Mouse (Mus musculus) embryonic facial prominence, embryonic 11.5 days (tissue): Measurements from ENCODE around the gene Orai3. TPM values are rescaled to one million over a fixed set of nuclear protein-coding genes. Genes with fewer than 3 reads are reported as not detected.
"Not testable (repeated sequence)": the region's sequence is repeated elsewhere in the genome, so short reads cannot be mapped to it uniquely, and the experiment has no call there.

Experiments
- ATAC-seq: fragments of 200-750 bp; cut with Nextera tagmentation; replicated peaks from 2 replicates; pipeline ENCODE4 v1.8.0; 2017; ENCODE audit warnings: low read depth; ENCODE audit not compliant: insufficient number of reproducible peaks, low FRiP score, low TSS enrichment
- DNase-seq: peaks from one replicate; pipeline ENCODE4 v3.0.0-alpha.2; 2015; ENCODE audit warnings: low spot score
- H3K27ac ChIP-seq: fragments of 300-500 bp; sonication (generic); replicated peaks from 2 replicates; pipeline ENCODE4 v1.5.1; 2014; ENCODE audit warnings: mild to moderate bottlenecking, low read depth, low read length, control low read depth
- H3K27me3 ChIP-seq: fragments of 300-500 bp; sonication (generic); 2 replicates; pipeline ENCODE4 v1.6.1; 2014; ENCODE audit warnings: mild to moderate bottlenecking, low read length, moderate library complexity, mixed read lengths; ENCODE audit not compliant: control insufficient read depth, insufficient read depth
- H3K36me3 ChIP-seq: fragments of 300-500 bp; sonication (generic); replicated peaks from 2 replicates; pipeline ENCODE4 v1.6.1; 2014; ENCODE audit warnings: low read depth, mild to moderate bottlenecking, low read length, moderate library complexity, mixed read lengths; ENCODE audit not compliant: control insufficient read depth, insufficient read depth
- H3K4me1 ChIP-seq: fragments of 300-500 bp; sonication (generic); 2 replicates; pipeline ENCODE4 v1.6.1; 2014; ENCODE audit warnings: low read length, mixed read lengths; ENCODE audit not compliant: control insufficient read depth, insufficient read depth
- H3K4me2 ChIP-seq: fragments of 300-500 bp; sonication (generic); 2 replicates; pipeline ENCODE4 v1.6.1; 2014; ENCODE audit warnings: low read depth, mild to moderate bottlenecking, control low read depth, low read length, moderate library complexity
- H3K4me3 ChIP-seq: fragments of 300-500 bp; sonication (generic); 2 replicates; pipeline ENCODE4 v1.5.1; 2014; ENCODE audit warnings: low read depth, low read length, control low read depth
- H3K9ac ChIP-seq: fragments of 300-500 bp; sonication (generic); replicated peaks from 2 replicates; pipeline ENCODE4 v1.6.1; 2014; ENCODE audit warnings: mild to moderate bottlenecking, control low read depth, low read length
- H3K9me3 ChIP-seq: fragments of 300-500 bp; sonication (generic); replicated peaks from 2 replicates; pipeline ENCODE4 v1.6.1; 2016; ENCODE audit warnings: mild to moderate bottlenecking, low read length, inconsistent platforms, mixed read lengths; ENCODE audit not compliant: control insufficient read depth
- WGBS: fragments of 180-500 bp; shearing (Covaris S2); extraction: QIAGEN DNeasy Blood & Tissue Kit; methylation state at CpG from one replicate; pipeline ENCODE4 v1.1.7; 2014; 5-methylcytosine and 5-hydroxymethylcytosine counted together
- polyA plus RNA-seq: library from polyadenylated mRNA; unstranded; fragments of >200 nt; fragmentation: Nextera tagmentation; extraction: Ambion mirVana; gene quantifications from 2 replicates; pipeline ENCODE4 v1.2.1, GENCODE M21; 2014

Orai3 gene
- polyA plus RNA-seq, 1 experiment from 2014 or later = 8.7 TPM

GRCm38 (mm10) chr7:127773664-127774384 lies 4.2 kb downstream of the Orai3 start:
- no peaks in the 10 kb centered on the region for H3K36me3 ChIP-seq
- H3K9me3 ChIP-seq = no peaks in the 10 kb centered on the region
- no peak overlapping the region for H3K4me3 ChIP-seq
- H3K27me3 ChIP-seq = no peaks in the 10 kb centered on the region
- 44% methylated on average over 9 of the region's 9 CpGs for WGBS
- H3K4me1 ChIP-seq = peaks cover 2% of the 10 kb centered on the region; the same call in 1 of the 2 replicates
- ATAC-seq = no peak
- H3K9ac ChIP-seq = no peak overlapping the region
- peak; percentile 77 for DNase-seq
- no peak overlapping the region for H3K27ac ChIP-seq
- H3K4me2 ChIP-seq = no peak overlapping the region

DNA sequence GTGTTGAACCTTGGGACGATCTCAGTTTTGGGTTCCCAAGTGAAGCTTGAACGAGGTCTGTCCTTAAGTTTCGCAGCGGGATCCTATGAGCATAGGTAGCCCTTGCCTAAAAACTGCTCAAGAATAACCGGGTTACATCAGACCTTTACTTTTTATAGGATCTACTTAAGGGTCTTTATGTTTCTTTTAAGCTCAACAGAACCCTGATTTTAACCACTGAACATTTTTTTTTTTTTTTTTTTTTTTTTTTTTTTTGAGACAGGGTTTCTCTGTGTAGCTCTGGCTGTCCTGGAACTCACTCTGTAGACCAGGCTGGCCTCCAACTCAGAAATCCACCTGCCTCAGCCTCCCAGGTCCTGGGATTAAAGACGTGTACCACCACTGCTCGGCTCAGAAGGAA lies 6.2 kb downstream of the Orai3 start:
- H3K27me3 ChIP-seq, ATAC-seq, H3K4me1 ChIP-seq, H3K36me3 ChIP-seq, DNase-seq, H3K9me3 ChIP-seq, H3K27ac ChIP-seq: not testable (repeated sequence)
- H3K4me3 ChIP-seq = peak overlapping the region; percentile 89
- peak overlapping the region; percentile 59 for H3K4me2 ChIP-seq
- H3K9ac ChIP-seq = peak overlapping the region; percentile 85
- WGBS = 71% methylated on average over 7 of the region's 7 CpGs

- peak within 1 kb of the TSS; percentile 89 for H3K4me3 ChIP-seq
- H3K9ac ChIP-seq = peak within 1 kb of the TSS; percentile 85
- no peaks in the 10 kb centered on the region for H3K27me3 ChIP-seq
- H3K27ac ChIP-seq = peak within 1 kb of the TSS; percentile 91
- H3K36me3 ChIP-seq = no peaks in the 10 kb centered on the region; the same call in 1 of the 2 replicates
- DNase-seq (peak; percentile 90), ATAC-seq (peak; percentile 30; the same call in 1 of the 2 replicates)
- H3K4me1 ChIP-seq = no peaks in the 10 kb centered on the region
- peak within 1 kb of the TSS; percentile 69 for H3K4me2 ChIP-seq
- no peaks in the 10 kb centered on the region for H3K9me3 ChIP-seq
- WGBS = under 1% methylated on average over 23 of the region's 23 CpGs
Measured at GRCm38 (mm10) chr7:127776426-127776825, 6.8 kb downstream of the Orai3 start, which contains the start of gene Setd1a. TSS of gene Setd1a (plus strand) at chr7:127776670.

DNA sequence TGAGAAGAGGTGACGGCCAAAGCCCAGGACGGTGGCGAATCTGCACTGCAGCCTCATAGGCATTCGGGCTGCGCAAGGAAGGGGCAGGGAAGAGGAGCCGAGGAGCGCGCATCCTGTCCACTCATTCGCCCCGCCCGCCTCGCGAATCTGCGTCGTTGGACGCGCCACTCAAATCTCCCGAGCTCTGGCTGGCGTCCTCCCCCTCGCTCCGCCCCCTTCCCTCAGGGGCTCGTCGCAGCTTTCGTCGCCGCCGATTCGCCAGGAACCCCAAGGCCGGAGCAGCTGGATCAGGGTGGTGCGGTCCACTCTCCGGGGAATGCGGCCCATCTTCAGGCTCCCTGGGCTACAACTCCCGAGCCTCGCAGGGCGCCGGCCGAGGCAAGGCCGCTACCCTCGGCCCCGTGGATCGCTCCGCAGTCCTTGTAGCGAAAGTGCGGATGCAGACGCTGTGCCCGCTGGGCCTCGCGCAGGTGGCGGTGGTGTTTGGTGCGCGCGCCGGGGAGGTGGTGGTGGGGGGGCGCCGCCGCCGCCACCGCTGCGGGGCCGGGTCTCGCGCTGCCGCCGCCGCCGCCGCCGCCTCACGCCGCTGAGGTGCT lies 7.4 kb downstream of the Orai3 start:
- DNase-seq (peak; percentile 97), ATAC-seq (peak; percentile 82)
- H3K27ac ChIP-seq = peak overlapping the region; percentile 91
- H3K9me3 ChIP-seq = no peaks in the 10 kb centered on the region
- peak overlapping the region; percentile 85 for H3K9ac ChIP-seq
- 0% methylated on average over 61 of the region's 70 CpGs for WGBS
- H3K36me3 ChIP-seq = no peaks in the 10 kb centered on the region; the same call in none of the 2 replicates
- H3K4me3 ChIP-seq = peak overlapping the region; percentile 89
- peak overlapping the region; percentile 59 for H3K4me2 ChIP-seq
- H3K27me3 ChIP-seq = no peaks in the 10 kb centered on the region
- no peaks in the 10 kb centered on the region for H3K4me1 ChIP-seq

DNA sequence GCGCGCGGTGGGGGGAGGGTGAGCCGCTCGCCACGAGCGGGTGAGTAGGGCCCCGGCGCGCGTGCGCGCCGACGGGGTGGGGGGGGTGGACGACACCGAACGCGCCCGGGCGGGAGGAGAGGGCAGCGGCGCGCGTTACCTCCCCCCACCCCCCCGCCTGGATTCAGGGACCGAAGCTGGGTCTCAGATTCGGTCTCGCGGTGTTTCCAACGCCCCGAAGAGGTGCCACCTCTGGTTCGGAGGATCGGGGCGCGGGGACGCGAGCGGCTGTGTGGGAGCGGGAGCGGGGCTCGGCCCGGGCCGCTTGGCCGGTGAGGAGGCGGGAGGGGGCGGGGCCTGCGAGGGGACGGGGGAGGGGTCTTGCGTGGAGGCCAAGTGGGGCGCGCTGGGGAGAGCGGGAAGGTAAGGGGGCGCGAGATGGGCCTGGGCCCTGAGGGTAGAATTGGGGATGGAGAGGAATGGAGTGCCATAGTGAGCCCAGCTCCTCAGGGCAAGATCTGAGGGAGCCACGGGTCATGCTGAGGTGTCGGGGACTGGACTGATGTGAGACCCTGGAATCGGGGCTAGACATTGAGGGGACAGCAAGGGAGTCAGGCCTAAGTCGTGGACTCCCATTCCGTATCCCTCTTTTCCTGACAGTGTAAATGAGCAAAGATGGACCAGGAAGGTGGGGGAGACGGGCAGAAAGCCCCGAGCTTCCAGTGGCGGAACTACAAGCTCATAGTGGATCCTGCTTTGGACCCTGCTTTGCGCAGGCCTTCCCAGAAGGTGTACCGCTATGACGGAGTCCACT lies 8.1 kb downstream of the Orai3 start:
- 3% methylated on average over 49 of the region's 66 CpGs for WGBS
- H3K9ac ChIP-seq = peak overlapping the region; percentile 85
- H3K4me1 ChIP-seq = no peaks in the 10 kb centered on the region
- H3K9me3 ChIP-seq = no peaks in the 10 kb centered on the region
- peak; percentile 29 for ATAC-seq
- H3K27ac ChIP-seq = peak overlapping the region; percentile 91
- H3K4me3 ChIP-seq = peak overlapping the region; percentile 89
- H3K27me3 ChIP-seq = no peaks in the 10 kb centered on the region
- DNase-seq = peak; percentile 69
- no peaks in the 10 kb centered on the region; the same call in none of the 2 replicates for H3K36me3 ChIP-seq
- peak overlapping the region; percentile 69 for H3K4me2 ChIP-seq

DNA sequence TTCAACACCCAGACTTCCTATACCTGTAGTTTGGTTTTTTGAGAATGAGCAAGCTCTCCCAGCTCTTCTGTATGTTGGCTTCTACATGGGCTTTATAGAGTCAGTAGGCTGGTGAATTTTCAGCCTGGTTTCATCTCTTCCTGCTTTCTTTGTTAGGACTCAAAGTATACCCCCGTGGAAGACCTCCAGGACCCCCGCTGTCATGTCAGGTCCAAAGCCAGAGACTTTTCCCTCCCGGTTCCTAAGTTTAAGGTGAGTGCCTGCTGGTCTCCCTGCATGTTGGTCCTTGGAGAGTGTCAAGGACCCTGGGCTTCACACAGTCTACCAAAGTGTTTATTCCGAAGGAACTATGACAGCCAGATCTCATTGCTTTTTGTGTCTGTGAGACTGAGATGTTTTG lies 8.7 kb downstream of the Orai3 start:
- Histone ChIP-seq H3K4me1 (no peaks in the 10 kb centered on the region), H3K4me3 (peak overlapping the region; percentile 89), H3K36me3 (no peaks in the 10 kb centered on the region; the same call in none of the 2 replicates), H3K4me2 (peak overlapping the region; percentile 69), H3K9me3 (no peaks in the 10 kb centered on the region), H3K9ac (peak overlapping the region; percentile 85), H3K27ac (no peak overlapping the region), H3K27me3 (no peaks in the 10 kb centered on the region)
- DNase-seq = no peak
- WGBS = 87% methylated on average over 4 of the region's 4 CpGs
- ATAC-seq = no peak

DNA sequence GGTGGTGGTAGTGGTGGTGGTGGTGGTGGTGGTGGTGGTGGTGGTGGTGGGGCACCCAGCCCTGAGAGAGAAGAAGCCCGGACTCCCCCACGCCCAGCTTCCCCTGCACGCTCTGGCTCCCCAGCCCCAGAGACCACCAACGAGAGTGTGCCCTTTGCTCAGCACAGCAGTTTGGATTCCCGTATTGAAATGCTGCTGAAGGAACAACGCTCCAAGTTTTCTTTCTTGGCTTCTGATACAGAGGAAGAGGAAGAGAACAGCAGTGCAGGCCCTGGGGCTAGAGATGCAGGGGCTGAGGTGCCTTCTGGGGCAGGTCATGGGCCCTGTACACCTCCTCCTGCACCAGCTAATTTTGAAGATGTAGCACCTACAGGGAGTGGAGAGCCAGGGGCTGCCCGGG lies 15.7 kb downstream of the Orai3 start, which contains the start of gene Gm49388:
Gene Gm49388, plus strand, starts transcription at position 301 of the 400 bp plus-strand sequence.
- H3K4me2 ChIP-seq = no peak within 1 kb of the TSS
- no peak within 1 kb of the TSS for H3K9ac ChIP-seq
- no peak within 1 kb of the TSS for H3K4me3 ChIP-seq
- no peak within 1 kb of the TSS for H3K27ac ChIP-seq
- H3K9me3 ChIP-seq = no peaks in the 10 kb centered on the region
- ATAC-seq (no peak), DNase-seq (no peak)
- H3K4me1 ChIP-seq = no peaks in the 10 kb centered on the region
- no peaks in the 10 kb centered on the region for H3K27me3 ChIP-seq
- WGBS = 94% methylated on average over 7 of the region's 7 CpGs
- peaks cover 28% of the 10 kb centered on the region for H3K36me3 ChIP-seq
